Mouse (Mus musculus) intestine, embryonic 14.5 days (tissue): ENCODE results near the gene Elp5. TPM values are rescaled to one million over a fixed set of nuclear protein-coding genes. Genes with fewer than 3 reads are reported as not detected.

Experiments used
- ATAC-seq: fragments of 200-750 bp; cut with Nextera tagmentation; replicated peaks from 2 replicates; pipeline ENCODE4 v1.8.0; 2017; ENCODE audit warnings: low read depth, moderate number of reproducible peaks, moderate TSS enrichment, moderate library complexity; ENCODE audit not compliant: low FRiP score, low TSS enrichment
- DNase-seq: peaks from one replicate; pipeline ENCODE4 v3.0.0-alpha.2; 2018; ENCODE audit warnings: low spot score
- H3K27ac ChIP-seq: fragments of 300-500 bp; sonication (generic); 2 replicates; pipeline ENCODE4 v1.5.1; 2014; ENCODE audit warnings: low read depth, mild to moderate bottlenecking, control low read depth
- H3K27me3 ChIP-seq: fragments of 300-500 bp; sonication (generic); replicated peaks from 2 replicates; pipeline ENCODE4 v1.6.1; 2014; ENCODE audit warnings: low read length, control low read depth; ENCODE audit not compliant: control insufficient read depth, insufficient read depth
- H3K36me3 ChIP-seq: fragments of 300-500 bp; sonication (generic); 2 replicates; pipeline ENCODE4 v1.6.1; 2014; ENCODE audit warnings: low read length, control low read depth; ENCODE audit not compliant: control insufficient read depth, insufficient read depth
- H3K4me1 ChIP-seq: fragments of 300-500 bp; sonication (generic); replicated peaks from 2 replicates; pipeline ENCODE4 v1.6.1; 2014; ENCODE audit warnings: low read length, control low read depth, mixed read lengths; ENCODE audit not compliant: control insufficient read depth, insufficient read depth
- H3K4me2 ChIP-seq: fragments of 300-500 bp; sonication (generic); 2 replicates; pipeline ENCODE4 v1.6.1; 2014; ENCODE audit warnings: low read length
- H3K4me3 ChIP-seq: fragments of 300-500 bp; sonication (generic); 2 replicates; pipeline ENCODE4 v1.5.1; 2014; ENCODE audit warnings: low read depth, low read length, control low read depth, mixed read lengths
- H3K9ac ChIP-seq: fragments of 300-500 bp; sonication (generic); 2 replicates; pipeline ENCODE4 v1.6.1; 2014; ENCODE audit warnings: mild to moderate bottlenecking, low read length
- H3K9me3 ChIP-seq: fragments of 300-500 bp; sonication (generic); 2 replicates; pipeline ENCODE4 v1.6.1; 2016; ENCODE audit warnings: low read length, control low read depth; ENCODE audit not compliant: control insufficient read depth
- WGBS: fragments of 180-500 bp; shearing (Covaris S2); extraction: QIAGEN DNeasy Blood & Tissue Kit; methylation state at CpG from one replicate; pipeline ENCODE4 v1.1.7; 2014; 5-methylcytosine and 5-hydroxymethylcytosine counted together
- polyA plus RNA-seq: library from polyadenylated mRNA; unstranded; fragments of >200 nt; fragmentation: Nextera tagmentation; extraction: Ambion mirVana; gene quantifications from 2 replicates; pipeline ENCODE4 v1.2.1, GENCODE M21; 2014

Elp5 gene
- polyA plus RNA-seq, 1 experiment from 2014 or later: 104 TPM

GRCm38 (mm10) chr11:70024151-70024514 is 41.8 kb upstream of the Elp5 start:
- Histone ChIP-seq H3K4me3 (peak overlapping the region; percentile 34), H3K27me3 (no peaks in the 10 kb centered on the region), H3K36me3 (no peaks in the 10 kb centered on the region), H3K4me1 (peaks cover 79% of the 10 kb centered on the region), H3K27ac (no peak overlapping the region), H3K4me2 (peak overlapping the region; percentile 59), H3K9ac (peak overlapping the region; percentile 30), H3K9me3 (no peaks in the 10 kb centered on the region)
- DNase-seq (no peak), ATAC-seq (no peak)
- 19% methylated on average over 6 of the region's 6 CpGs for WGBS

- peak overlapping the region; percentile 34 for H3K4me3 ChIP-seq
- H3K4me1 ChIP-seq: peaks cover 81% of the 10 kb centered on the region
- H3K36me3 ChIP-seq: no peaks in the 10 kb centered on the region
- peak overlapping the region; percentile 59 for H3K4me2 ChIP-seq
- H3K9me3 ChIP-seq: no peaks in the 10 kb centered on the region
- ATAC-seq (no peak), DNase-seq (no peak)
- no peaks in the 10 kb centered on the region for H3K27me3 ChIP-seq
- peak overlapping the region; percentile 30 for H3K9ac ChIP-seq
- no peak overlapping the region for H3K27ac ChIP-seq
- 4% methylated on average over 25 of the region's 29 CpGs for WGBS
Observed at GRCm38 (mm10) chr11:70023481-70024150, 41.3 kb upstream of the Elp5 start.

- peak overlapping the region; percentile 71 for H3K27ac ChIP-seq
- 2% methylated on average over 40 of the region's 40 CpGs for WGBS
- H3K4me1 ChIP-seq: peaks cover 70% of the 10 kb centered on the region
- H3K36me3 ChIP-seq: no peaks in the 10 kb centered on the region
- H3K4me2 ChIP-seq: peak overlapping the region; percentile 56
- no peak overlapping the region for H3K9ac ChIP-seq
- peak; percentile 99 for DNase-seq
- H3K9me3 ChIP-seq: no peaks in the 10 kb centered on the region
- peak overlapping the region; percentile 61 for H3K4me3 ChIP-seq
- H3K27me3 ChIP-seq: no peaks in the 10 kb centered on the region
- ATAC-seq: peak; percentile 68
Observed at GRCm38 (mm10) chr11:70021264-70022132, 39.2 kb upstream of the Elp5 start.

- Histone ChIP-seq H3K4me1 (peaks cover 63% of the 10 kb centered on the region), H3K4me3 (peak overlapping the region; percentile 61), H3K4me2 (peak overlapping the region; percentile 56), H3K27ac (peak overlapping the region; percentile 71), H3K9me3 (no peaks in the 10 kb centered on the region), H3K27me3 (no peaks in the 10 kb centered on the region), H3K9ac (0 out of 2 replicates have a peak overlapping the region, but pooled peaks have one; percentile 27), H3K36me3 (no peaks in the 10 kb centered on the region)
- ATAC-seq: peak; percentile 75
- 0% methylated on average over 8 of the region's 8 CpGs for WGBS
- DNase-seq: peak; percentile 74
Observed at GRCm38 (mm10) chr11:70020731-70021263, 38.5 kb upstream of the Elp5 start.

GRCm38 (mm10) chr11:70020022-70020631 is 37.8 kb upstream of the Elp5 start:
- H3K9me3 ChIP-seq: no peaks in the 10 kb centered on the region
- H3K27me3 ChIP-seq: no peaks in the 10 kb centered on the region
- 9% methylated on average over 8 of the region's 8 CpGs for WGBS
- H3K4me3 ChIP-seq: peak overlapping the region; percentile 61
- no peaks in the 10 kb centered on the region for H3K36me3 ChIP-seq
- DNase-seq (no peak), ATAC-seq (no peak)
- peak overlapping the region; percentile 71 for H3K27ac ChIP-seq
- H3K9ac ChIP-seq: no peak overlapping the region
- peaks cover 58% of the 10 kb centered on the region for H3K4me1 ChIP-seq
- H3K4me2 ChIP-seq: peak overlapping the region; percentile 56

GRCm38 (mm10) chr11:70019495-70020021 is 37.2 kb upstream of the Elp5 start:
- peaks cover 57% of the 10 kb centered on the region for H3K4me1 ChIP-seq
- H3K27ac ChIP-seq: peak overlapping the region; percentile 71; the same call in 1 of the 2 replicates
- ATAC-seq (no peak), DNase-seq (no peak)
- H3K9ac ChIP-seq: peak overlapping the region; percentile 69; the same call in 1 of the 2 replicates
- H3K27me3 ChIP-seq: no peaks in the 10 kb centered on the region
- WGBS: 22% methylated on average over 2 of the region's 2 CpGs
- no peaks in the 10 kb centered on the region for H3K9me3 ChIP-seq
- H3K4me3 ChIP-seq: peak overlapping the region; percentile 61
- H3K36me3 ChIP-seq: no peaks in the 10 kb centered on the region
- peak overlapping the region; percentile 56 for H3K4me2 ChIP-seq

GRCm38 (mm10) chr11:70018131-70018990 is 36.0 kb upstream of the Elp5 start:
- ATAC-seq (no peak), DNase-seq (peak; percentile 77)
- under 1% methylated on average over 25 of the region's 25 CpGs for WGBS
- H3K4me1 ChIP-seq: peaks cover 51% of the 10 kb centered on the region
- 0 out of 2 replicates have a peak, but pooled peaks cover 6% of the 10 kb centered on the region for H3K36me3 ChIP-seq
- H3K9ac ChIP-seq: peak overlapping the region; percentile 69
- H3K27ac ChIP-seq: peak overlapping the region; percentile 81
- H3K4me2 ChIP-seq: peak overlapping the region; percentile 56
- peak overlapping the region; percentile 61 for H3K4me3 ChIP-seq
- H3K9me3 ChIP-seq: no peaks in the 10 kb centered on the region
- no peaks in the 10 kb centered on the region for H3K27me3 ChIP-seq
